Mouse (Mus musculus) kidney, adult 10 weeks (tissue): ENCODE measurements around the gene H2al1n. TPM values are rescaled to one million over a fixed set of nuclear protein-coding genes. Genes with fewer than 3 reads are reported as not detected.

Experiments
- polyA plus RNA-seq: library from polyadenylated mRNA; stranded (reverse); fragments of 350-450 nt; fragmentation: Illumina TruSeq; extraction: RNeasy Lipid Tissue Mini Kit (QIAGEN cat#74804); gene quantifications from one replicate; pipeline ENCODE4 v1.2.3, GENCODE M21; 2014; ENCODE audit warnings: low read depth, low replicate concordance

Gene H2al1n
- not detected for polyA plus RNA-seq

GRCm38 (mm10) chrX:14210848-14211247 lies at the start of gene H2al1n:
TSS of gene H2al1n (plus strand) at chrX:14211148.

